Mouse (Mus musculus): Measurements from ENCODE around the gene Chst11.

DNA sequence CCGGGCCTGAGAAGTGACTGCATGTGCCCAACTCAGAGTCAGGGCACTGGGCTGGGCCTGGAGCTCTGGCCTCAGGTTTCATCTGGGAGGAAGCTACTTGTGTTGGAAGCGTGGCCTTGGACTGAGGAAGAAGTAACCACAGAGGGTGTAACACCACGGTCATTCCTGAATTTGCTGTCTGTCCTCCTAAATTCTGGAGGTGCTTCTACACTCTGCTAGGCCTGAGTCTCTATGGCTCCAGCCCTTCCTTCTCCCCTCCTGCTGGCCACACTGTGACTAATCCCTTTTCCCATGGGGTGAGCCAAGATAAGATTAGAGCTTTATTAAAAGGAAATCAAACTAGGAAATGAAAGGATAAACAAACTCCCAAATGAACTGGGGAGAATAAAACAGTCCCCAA, 133.3 kb downstream of the Chst11 start:
- TF ChIP-seq CTCF (IDR thresholded peaks at IDR 0.05) (0 out of 2 replicates have a peak, but pooled peaks have one; percentile 17), POLR2A (IDR thresholded peaks at IDR 0.05; ENCODE audit: insufficient read depth, low read depth, low read length) (no peak), EP300 (IDR thresholded peaks at IDR 0.05; ENCODE audit: insufficient read depth, low read depth, low read length) (no peak)
